Mouse (Mus musculus) limb, embryonic 14.5 days (tissue): ENCODE measurements at regions not wholly inside any gene's neighbourhood (a gene's known extent, or its start where the extent isn't known, plus 50 kb on each side); places are given as distances from the start of the nearest gene placed in this dataset.

Experiments
- ATAC-seq: fragments of 200-750 bp; cut with Nextera tagmentation; 2 replicates; pipeline ENCODE4 v1.8.0; 2017; ENCODE audit warnings: low read depth, moderate number of reproducible peaks, moderate TSS enrichment; ENCODE audit not compliant: low FRiP score
- DNase-seq: peaks from one replicate; pipeline ENCODE4 v3.0.0-alpha.2; 2015; ENCODE audit warnings: low spot score
- H3K27ac ChIP-seq: fragments of 300-500 bp; sonication (generic); replicated peaks from 2 replicates; pipeline ENCODE4 v1.5.1; 2014; ENCODE audit warnings: low read depth, mild to moderate bottlenecking, low read length, moderate library complexity, mixed read lengths
- H3K27me3 ChIP-seq: fragments of 300-500 bp; sonication (generic); 2 replicates; pipeline ENCODE4 v1.6.1; 2014; ENCODE audit warnings: low read length, mixed read lengths; ENCODE audit not compliant: control insufficient read depth, insufficient read depth
- H3K36me3 ChIP-seq: fragments of 300-500 bp; sonication (generic); 2 replicates; pipeline ENCODE4 v1.6.1; 2014; ENCODE audit warnings: mild to moderate bottlenecking, low read length, moderate library complexity, mixed read lengths; ENCODE audit not compliant: control insufficient read depth, insufficient read depth
- H3K4me1 ChIP-seq: fragments of 300-500 bp; sonication (generic); 2 replicates; pipeline ENCODE4 v1.6.1; 2014; ENCODE audit warnings: antibody characterized with exemption, low read length, mixed read lengths; ENCODE audit not compliant: control insufficient read depth, insufficient read depth
- H3K4me2 ChIP-seq: fragments of 300-500 bp; sonication (generic); replicated peaks from 2 replicates; pipeline ENCODE4 v1.6.1; 2014; ENCODE audit warnings: low read depth, mild to moderate bottlenecking, low read length, moderate library complexity; ENCODE audit not compliant: severe bottlenecking
- H3K4me3 ChIP-seq: fragments of 300-500 bp; sonication (generic); replicated peaks from 2 replicates; pipeline ENCODE4 v1.5.1; 2014; ENCODE audit warnings: low read length
- H3K9ac ChIP-seq: fragments of 300-500 bp; sonication (generic); 2 replicates; pipeline ENCODE4 v1.6.1; 2014; ENCODE audit warnings: mild to moderate bottlenecking, low read depth, low read length, moderate library complexity; ENCODE audit not compliant: severe bottlenecking
- H3K9me3 ChIP-seq: fragments of 300-500 bp; sonication (generic); 2 replicates; pipeline ENCODE4 v1.6.1; 2016; ENCODE audit warnings: low read length; ENCODE audit not compliant: control insufficient read depth
- POLR2A ChIP-seq: fragments of 200-500 bp; IDR thresholded peaks from 2 replicates; pipeline ENCODE4 v1.8.0; 2012; ENCODE audit warnings: inconsistent platforms, mild to moderate bottlenecking, moderate library complexity, borderline replicate concordance; ENCODE audit not compliant: insufficient read depth, insufficient read length; ENCODE audit errors: extremely low read depth
- WGBS: fragments of 180-500 bp; shearing (Covaris S2); extraction: QIAGEN DNeasy Blood & Tissue Kit; methylation state at CpG from one replicate; pipeline ENCODE4 v1.1.7; 2014; 5-methylcytosine and 5-hydroxymethylcytosine counted together

GRCm38 (mm10) chr12:109745731-109746484, 145.8 kb upstream of the Rtl1 start:
- WGBS = 47% methylated on average over 15 of the region's 15 CpGs
- DNase-seq = peak; percentile 35
- no peak for TF ChIP-seq POLR2A
- no peak overlapping the region for H3K4me2 ChIP-seq
- H3K27ac ChIP-seq = no peak overlapping the region
- H3K4me1 ChIP-seq = peaks cover 22% of the 10 kb centered on the region
- peaks cover 55% of the 10 kb centered on the region for H3K36me3 ChIP-seq
- no peak for ATAC-seq
- no peak overlapping the region for H3K4me3 ChIP-seq
- no peaks in the 10 kb centered on the region for H3K9me3 ChIP-seq
- no peak overlapping the region for H3K9ac ChIP-seq
- H3K27me3 ChIP-seq = no peaks in the 10 kb centered on the region

DNA sequence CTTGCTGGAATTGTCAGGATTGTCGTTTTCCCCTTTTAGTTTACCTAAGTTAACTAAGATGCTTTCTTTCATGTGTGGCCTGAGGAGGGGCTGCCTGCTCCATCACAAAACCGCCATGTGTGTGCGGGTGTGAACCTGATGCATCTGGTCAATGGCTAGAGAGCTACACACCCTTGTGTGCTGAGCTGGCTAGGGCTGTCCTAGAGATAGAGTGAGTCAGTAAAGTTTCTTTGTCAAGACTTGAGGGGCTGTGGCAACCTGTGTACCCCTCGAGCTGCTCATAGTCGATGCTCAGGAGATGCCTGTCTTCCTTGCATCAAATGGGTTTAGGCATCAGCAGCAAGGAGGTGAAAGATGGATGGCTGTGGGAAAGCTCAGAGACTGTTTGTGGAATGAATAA, 147.1 kb upstream of the Rtl1 start:
- WGBS = 75% methylated on average over 5 of the region's 5 CpGs
- Histone ChIP-seq H3K36me3 (peaks cover 46% of the 10 kb centered on the region), H3K4me2 (no peak overlapping the region), H3K27me3 (no peaks in the 10 kb centered on the region), H3K9ac (no peak overlapping the region), H3K4me1 (peaks cover 22% of the 10 kb centered on the region), H3K4me3 (no peak overlapping the region), H3K27ac (no peak overlapping the region), H3K9me3 (no peaks in the 10 kb centered on the region)
- TF ChIP-seq POLR2A = no peak
- DNase-seq = no peak
- no peak for ATAC-seq

GRCm38 (mm10) chr12:109747776-109748175, 147.6 kb upstream of the Rtl1 start:
- Histone ChIP-seq H3K4me1 (peaks cover 22% of the 10 kb centered on the region), H3K9ac (no peak overlapping the region), H3K9me3 (no peaks in the 10 kb centered on the region), H3K36me3 (peaks cover 40% of the 10 kb centered on the region), H3K27me3 (no peaks in the 10 kb centered on the region), H3K27ac (no peak overlapping the region), H3K4me3 (no peak overlapping the region), H3K4me2 (no peak overlapping the region)
- TF ChIP-seq POLR2A = no peak
- no peak for ATAC-seq
- no peak for DNase-seq
- WGBS = 62% methylated on average over 13 of the region's 13 CpGs

DNA sequence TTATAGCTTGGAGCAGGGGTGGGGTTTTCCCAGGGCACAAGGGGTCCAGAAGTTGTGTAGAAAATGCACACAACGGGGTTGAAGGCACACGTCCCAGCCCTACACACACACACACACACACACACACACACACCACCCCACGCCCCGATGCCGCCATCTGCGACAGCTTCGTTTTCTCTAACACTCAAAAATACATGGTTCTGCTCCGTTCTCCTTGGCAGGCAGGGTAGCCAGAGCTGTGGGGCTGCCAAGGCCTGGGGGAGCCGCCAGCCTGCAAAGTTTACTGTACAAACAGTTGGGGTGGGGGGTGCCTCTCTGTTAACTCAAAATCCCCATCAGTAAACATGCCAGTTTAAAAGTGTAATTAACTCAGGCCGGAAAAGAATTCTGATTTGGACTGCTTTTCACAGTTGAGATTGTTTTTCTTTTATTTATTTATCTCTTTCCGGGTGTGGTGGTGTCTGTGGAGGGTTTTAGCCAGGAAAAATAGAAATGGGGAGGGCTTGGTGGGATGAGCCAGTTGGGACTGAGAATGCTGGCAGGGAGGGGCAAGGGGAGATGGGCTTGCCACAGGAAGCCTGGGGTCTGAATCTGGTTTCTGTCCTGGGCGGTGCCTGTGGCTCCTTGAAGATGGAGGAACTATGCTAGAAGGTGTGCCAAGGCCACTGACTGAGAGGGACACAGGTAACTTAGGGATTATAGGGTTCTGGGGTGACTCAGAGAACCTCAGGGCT, 148.4 kb upstream of the Rtl1 start:
- Histone ChIP-seq H3K36me3 (peaks cover 33% of the 10 kb centered on the region), H3K9me3 (no peaks in the 10 kb centered on the region), H3K4me2 (no peak overlapping the region), H3K27ac (no peak overlapping the region), H3K27me3 (no peaks in the 10 kb centered on the region), H3K9ac (no peak overlapping the region), H3K4me3 (no peak overlapping the region), H3K4me1 (peaks cover 22% of the 10 kb centered on the region)
- DNase-seq = no peak
- TF ChIP-seq POLR2A = no peak
- 61% methylated on average over 12 of the region's 12 CpGs for WGBS
- no peak for ATAC-seq

DNA sequence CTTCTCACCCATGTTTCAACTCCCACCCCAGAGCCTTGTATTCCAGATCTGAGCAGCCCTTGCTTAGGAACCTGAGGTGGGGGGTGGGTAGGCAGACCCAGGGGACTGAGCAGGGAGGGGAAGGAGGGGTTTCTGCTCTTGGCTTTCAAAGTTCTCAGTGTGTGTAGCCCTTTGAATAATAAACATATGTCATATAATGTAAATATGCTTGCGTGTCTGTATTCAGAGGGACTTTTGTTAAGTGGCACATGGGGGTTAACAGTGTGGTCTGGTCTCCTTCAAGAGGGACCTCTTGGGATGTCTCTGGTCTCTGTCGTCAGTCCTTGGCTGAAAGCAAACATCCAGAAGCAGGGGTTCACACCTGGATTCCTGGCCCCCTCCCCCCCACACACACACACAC, 149.1 kb upstream of the Rtl1 start:
- TF ChIP-seq POLR2A = no peak
- WGBS = 11% methylated on average over 2 of the region's 2 CpGs
- no peak overlapping the region for H3K4me3 ChIP-seq
- H3K9me3 ChIP-seq = no peaks in the 10 kb centered on the region
- H3K4me1 ChIP-seq = peaks cover 22% of the 10 kb centered on the region
- H3K27me3 ChIP-seq = no peaks in the 10 kb centered on the region
- H3K9ac ChIP-seq = peak overlapping the region; percentile 3; the same call in 1 of the 2 replicates
- peak overlapping the region; percentile 38; the same call in 1 of the 2 replicates for H3K4me2 ChIP-seq
- peaks cover 27% of the 10 kb centered on the region for H3K36me3 ChIP-seq
- 0 out of 2 replicates have a peak overlapping the region, but pooled peaks have one; percentile 14 for H3K27ac ChIP-seq
- ATAC-seq = 0 out of 2 replicates have a peak, but pooled peaks have one; percentile 4
- DNase-seq = no peak
